Mouse (Mus musculus) embryo, embryonic 11.5 days (tissue): Measurements from ENCODE around the gene Wnt11.

Experiments used
- DNase-seq: peaks from one replicate; pipeline ENCODE4 v3.0.0-alpha.2; 2012; ENCODE audit warnings: low read depth, low spot score

The Wnt11 gene

GRCm38 (mm10) chr7:98834711-98835321, at the start of gene Wnt11:
Gene Wnt11, plus strand, starts transcription at chr7:98835112.
- DNase-seq: no peak

- DNase-seq: no peak
Measured at GRCm38 (mm10) chr7:98786792-98787612, 47.9 kb upstream of the Wnt11 start.

GRCm38 (mm10) chr7:98788721-98789120, 46.2 kb upstream of the Wnt11 start:
- no peak for DNase-seq

- DNase-seq: no peak
Measured at GRCm38 (mm10) chr7:98789121-98789520, 45.8 kb upstream of the Wnt11 start.

- no peak for DNase-seq
Measured at GRCm38 (mm10) chr7:98791864-98792263, 43.0 kb upstream of the Wnt11 start.

GRCm38 (mm10) chr7:98793811-98794210, 41.1 kb upstream of the Wnt11 start:
- no peak for DNase-seq

- no peak for DNase-seq
Measured at GRCm38 (mm10) chr7:98794444-98794843, 40.5 kb upstream of the Wnt11 start.

- no peak for DNase-seq
Measured at GRCm38 (mm10) chr7:98795637-98796036, 39.3 kb upstream of the Wnt11 start.

- DNase-seq: no peak
Measured at GRCm38 (mm10) chr7:98797347-98798133, 37.4 kb upstream of the Wnt11 start.

GRCm38 (mm10) chr7:98798134-98798417, 36.8 kb upstream of the Wnt11 start:
- no peak for DNase-seq

GRCm38 (mm10) chr7:98800435-98800834, 34.5 kb upstream of the Wnt11 start:
- no peak for DNase-seq

- DNase-seq: no peak
Measured at GRCm38 (mm10) chr7:98801086-98801485, 33.8 kb upstream of the Wnt11 start.

- DNase-seq: no peak
Measured at GRCm38 (mm10) chr7:98803181-98803580, 31.7 kb upstream of the Wnt11 start.

GRCm38 (mm10) chr7:98804841-98805772, 29.8 kb upstream of the Wnt11 start:
- DNase-seq: no peak

- DNase-seq: no peak
Measured at GRCm38 (mm10) chr7:98806961-98807360, 28.0 kb upstream of the Wnt11 start.

- DNase-seq: no peak
Measured at GRCm38 (mm10) chr7:98809372-98809771, 25.5 kb upstream of the Wnt11 start.

GRCm38 (mm10) chr7:98810619-98811018, 24.3 kb upstream of the Wnt11 start:
- DNase-seq: no peak

- no peak for DNase-seq
Measured at GRCm38 (mm10) chr7:98820501-98820900, 14.4 kb upstream of the Wnt11 start.

- no peak for DNase-seq
Measured at GRCm38 (mm10) chr7:98822881-98823280, 12.0 kb upstream of the Wnt11 start.

GRCm38 (mm10) chr7:98823896-98824822, 10.8 kb upstream of the Wnt11 start:
- no peak for DNase-seq
